Mouse (Mus musculus): ENCODE measurements around the gene Sh3pxd2b.
A peak's percentile ranks its signal among the peaks of the same experiment; 100 is the strongest.

Sh3pxd2b gene

DNA sequence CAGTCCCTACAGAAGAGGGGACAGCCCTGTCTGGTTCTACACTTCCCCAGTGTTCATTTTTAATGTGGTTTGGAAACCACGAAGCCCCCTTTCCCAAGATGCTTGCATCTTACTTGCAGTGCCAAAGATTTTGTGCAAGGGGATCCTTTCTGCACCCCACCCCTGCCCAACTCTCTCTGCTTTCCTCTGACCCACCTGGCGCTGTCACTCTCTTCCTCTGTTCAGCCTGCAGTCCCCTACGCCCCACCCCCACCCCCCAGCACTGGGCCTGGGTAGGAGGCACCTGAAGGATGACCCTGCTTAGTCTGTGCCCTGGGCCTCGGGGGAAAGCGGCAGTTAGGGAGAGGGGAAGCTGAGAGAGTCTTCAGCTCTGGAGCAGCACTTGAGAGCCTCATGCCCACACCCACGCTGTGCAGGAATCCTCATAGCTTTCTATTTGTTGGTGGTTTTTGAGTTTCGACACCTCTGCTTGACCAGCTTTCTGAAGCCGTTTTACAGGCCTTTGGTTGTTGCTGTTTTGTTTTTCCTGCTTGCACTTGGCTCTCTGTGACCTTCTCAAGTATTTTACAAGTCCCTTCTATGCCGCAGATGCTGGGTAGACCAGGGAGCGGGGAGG is 77.5 kb downstream of the Sh3pxd2b start:
- DNase-seq (ENCODE audit: low spot score in 2 of 2) = no peak

- no peak for DNase-seq (ENCODE audit: low spot score in 2 of 2)
Measured at GRCm38 (mm10) chr11:32427537-32427936, 79.9 kb downstream of the Sh3pxd2b start.

DNA sequence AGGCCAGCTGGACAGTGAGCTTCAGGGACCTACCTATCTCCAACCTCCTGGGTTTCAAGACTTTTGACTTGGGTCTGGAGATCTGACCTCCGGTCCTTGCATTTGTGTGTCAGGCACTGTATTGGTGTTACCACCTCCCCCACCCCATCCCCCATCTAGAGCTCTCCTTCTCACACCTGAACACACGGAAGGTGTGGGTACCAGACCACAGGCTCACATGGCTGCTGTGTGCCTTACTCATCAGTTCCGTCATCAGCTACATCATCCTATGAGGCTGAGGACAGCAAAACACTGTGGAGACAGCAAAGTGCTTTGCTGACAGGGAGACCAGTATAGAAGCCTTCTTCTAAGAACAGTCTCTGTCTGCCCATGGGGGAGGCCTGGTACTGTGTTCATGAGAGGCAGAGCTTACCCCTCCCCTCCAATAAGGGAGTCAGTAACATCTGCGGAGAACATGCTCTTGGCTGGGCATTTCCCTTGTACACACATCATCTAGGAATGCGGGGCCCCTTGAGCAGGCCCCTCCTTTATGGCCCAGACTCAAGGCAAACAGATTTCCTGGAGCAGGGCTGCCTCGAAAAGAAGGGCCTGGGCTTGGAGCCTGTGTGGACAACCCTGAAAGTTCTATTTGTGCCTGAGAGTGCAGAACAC is 87.9 kb downstream of the Sh3pxd2b start:
- no peak for DNase-seq (ENCODE audit: low spot score in 2 of 2)

GRCm38 (mm10) chr11:32442576-32442975 is 95.0 kb downstream of the Sh3pxd2b start:
- DNase-seq (ENCODE audit: low spot score in 2 of 2) = no peak

DNA sequence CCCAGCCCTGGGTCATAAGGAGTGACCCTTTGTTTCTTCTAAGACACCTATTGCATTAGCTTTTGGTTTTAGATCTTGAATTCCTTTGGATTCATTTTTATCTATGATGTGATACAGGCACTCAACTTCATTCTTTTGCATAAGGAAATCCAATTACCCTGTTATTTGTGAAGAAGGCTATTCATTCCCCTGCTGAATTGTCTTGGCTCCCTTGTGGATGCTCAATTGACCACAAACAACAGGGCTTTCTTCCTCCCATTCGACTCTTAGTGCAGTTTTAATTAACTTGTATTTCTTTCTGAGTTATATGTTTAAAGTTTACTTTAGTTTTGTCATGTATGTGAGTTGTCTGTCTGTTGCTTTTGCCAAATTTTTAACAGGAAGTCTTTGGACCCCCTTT is 96.6 kb downstream of the Sh3pxd2b start:
- no peak for DNase-seq (ENCODE audit: low spot score in 2 of 2)

- DNase-seq (ENCODE audit: low spot score in 2 of 2) = no peak
Measured at GRCm38 (mm10) chr11:32445135-32445534, 97.5 kb downstream of the Sh3pxd2b start.

- DNase-seq (ENCODE audit: low spot score in 2 of 2) = no peak
Measured at GRCm38 (mm10) chr11:32445637-32446226, 98.1 kb downstream of the Sh3pxd2b start.

DNA sequence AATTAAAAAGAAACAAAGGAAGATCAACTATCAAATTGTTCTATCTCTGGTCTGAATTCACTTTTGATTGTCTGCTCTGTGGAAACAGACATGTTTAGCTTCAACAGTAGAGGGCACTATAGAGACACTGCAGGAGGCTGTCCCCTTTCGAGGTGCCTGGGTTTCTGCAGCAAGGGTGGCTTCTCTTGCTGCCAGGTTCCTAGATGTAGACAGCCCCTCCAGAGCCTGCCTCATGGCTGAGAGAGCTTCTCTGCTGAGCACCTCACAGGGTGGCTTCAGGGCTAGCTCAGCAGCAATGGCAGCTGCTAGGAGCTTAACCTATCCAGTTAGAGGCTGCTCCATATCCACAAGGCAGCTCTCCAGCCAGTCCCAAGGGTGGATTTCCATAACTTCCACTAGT is 102.6 kb downstream of the Sh3pxd2b start:
- DNase-seq (ENCODE audit: low spot score in 2 of 2) = peak in 1 of 2 experiments; percentile 43

DNA sequence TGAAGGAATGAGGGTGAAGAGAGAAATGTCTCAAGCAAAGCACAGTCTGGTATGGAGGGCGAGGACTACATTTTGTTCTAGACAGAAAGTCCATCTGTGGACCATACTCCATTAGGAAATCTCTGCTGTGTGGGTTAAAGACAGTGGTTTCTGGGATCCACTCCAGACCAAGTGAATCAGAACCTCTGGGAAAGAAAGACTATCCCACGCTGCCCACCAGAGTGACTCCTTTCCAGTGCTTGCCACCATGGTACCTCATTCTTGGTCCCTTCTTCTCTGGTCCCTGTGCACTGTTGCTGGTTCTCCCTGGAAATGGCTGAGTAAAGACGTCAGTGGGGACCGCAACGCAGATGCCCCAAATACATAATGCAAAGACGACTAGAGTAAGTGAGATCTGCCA is 103.7 kb downstream of the Sh3pxd2b start:
- DNase-seq (ENCODE audit: low spot score in 2 of 2) = peak in 1 of 2 experiments; percentile 24

DNA sequence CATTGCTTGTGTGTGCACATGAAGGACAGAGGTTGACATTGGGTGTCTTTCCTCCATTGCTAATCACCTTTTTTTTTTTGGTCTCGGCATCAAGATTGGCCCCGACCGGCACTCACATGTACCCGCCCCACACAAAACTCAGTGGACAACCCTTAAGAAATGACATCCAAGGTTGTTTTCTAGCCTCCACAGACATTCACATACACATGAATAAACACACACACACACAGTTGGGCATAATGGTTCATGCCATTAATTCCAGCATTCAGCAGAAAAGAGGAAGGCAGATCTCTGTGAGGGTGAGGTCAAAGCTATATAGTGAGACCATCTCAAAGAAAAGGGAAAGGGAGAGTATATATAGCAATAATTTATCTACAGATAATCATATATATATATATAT is 105.1 kb downstream of the Sh3pxd2b start:
- DNase-seq (ENCODE audit: low spot score in 2 of 2) = no peak

DNA sequence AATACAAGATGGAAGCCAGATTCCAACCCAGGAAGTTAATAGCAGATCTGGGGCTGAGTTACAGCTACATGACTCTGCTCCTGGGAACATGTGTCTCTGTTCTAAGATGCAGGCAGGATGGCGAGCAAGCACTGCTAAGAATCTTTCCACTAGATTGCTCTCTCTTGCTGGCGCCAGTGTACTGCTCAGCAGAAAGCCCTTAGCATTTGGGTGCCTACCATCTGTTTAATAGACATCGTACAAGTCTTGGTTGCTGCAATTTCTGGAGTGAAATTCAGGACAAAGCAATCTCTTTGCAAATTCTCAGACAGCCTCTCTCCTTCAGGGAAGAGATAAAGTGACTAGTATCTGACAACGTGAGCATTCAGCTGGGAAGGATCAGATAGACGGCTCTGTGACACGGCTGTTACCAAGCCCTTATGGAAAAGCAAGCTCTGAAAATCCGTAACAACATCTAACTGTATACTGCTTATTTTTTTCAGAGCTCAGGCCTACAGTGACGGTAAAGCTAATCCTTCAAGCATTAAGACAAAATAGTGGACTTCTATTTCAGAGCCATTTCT is 105.8 kb downstream of the Sh3pxd2b start:
- DNase-seq (ENCODE audit: low spot score in 2 of 2) = peak; percentile 34 to 48

GRCm38 (mm10) chr11:32454231-32454799 is 106.7 kb downstream of the Sh3pxd2b start:
- no peak for DNase-seq (ENCODE audit: low spot score in 2 of 2)

- DNase-seq (ENCODE audit: low spot score in 2 of 2) = peak; percentile 97 to 98
Measured at GRCm38 (mm10) chr11:32454800-32455506, 107.3 kb downstream of the Sh3pxd2b start, which contains the start of gene Ubtd2. Ubtd2 (plus strand) TSS chr11:32455370.

DNA sequence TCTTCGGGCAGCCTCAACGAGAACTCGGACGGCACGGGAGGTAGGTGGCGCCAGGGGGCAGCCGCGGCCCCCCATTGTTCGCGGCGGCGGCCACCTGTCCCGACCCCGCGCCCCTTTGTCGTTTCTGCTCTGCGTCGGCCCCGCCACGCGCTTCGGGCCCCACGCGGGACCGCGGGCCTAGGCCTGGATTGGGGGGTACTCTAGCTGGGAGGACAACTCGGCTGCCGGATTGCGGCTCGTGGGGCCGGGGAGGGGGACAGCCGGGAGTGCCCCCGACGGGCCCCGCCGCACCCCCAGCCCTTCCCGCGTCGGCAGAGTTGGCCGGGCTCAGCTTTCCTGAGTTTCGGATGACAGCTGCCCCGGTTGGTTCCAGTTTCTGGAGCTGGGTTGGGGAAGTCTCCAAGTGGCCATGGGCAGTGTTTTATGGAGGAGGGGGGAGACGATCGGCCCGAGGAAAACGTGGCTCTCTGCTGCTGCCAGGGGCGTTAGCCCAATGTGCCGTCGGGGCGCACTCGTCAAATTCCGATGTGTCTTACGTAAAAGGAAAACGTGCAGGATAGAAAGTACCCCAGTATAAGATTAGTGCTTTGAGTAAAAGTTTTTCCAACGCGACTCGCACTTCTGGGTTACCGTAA is 108.0 kb downstream of the Sh3pxd2b start:
- peak; percentile 8 to 25 for DNase-seq (ENCODE audit: low spot score in 2 of 2)

GRCm38 (mm10) chr11:32456356-32456755 is 108.7 kb downstream of the Sh3pxd2b start:
- DNase-seq (ENCODE audit: low spot score in 2 of 2) = no peak

- no peak for DNase-seq (ENCODE audit: low spot score in 2 of 2)
Measured at GRCm38 (mm10) chr11:32464282-32464681, 116.7 kb downstream of the Sh3pxd2b start.

DNA sequence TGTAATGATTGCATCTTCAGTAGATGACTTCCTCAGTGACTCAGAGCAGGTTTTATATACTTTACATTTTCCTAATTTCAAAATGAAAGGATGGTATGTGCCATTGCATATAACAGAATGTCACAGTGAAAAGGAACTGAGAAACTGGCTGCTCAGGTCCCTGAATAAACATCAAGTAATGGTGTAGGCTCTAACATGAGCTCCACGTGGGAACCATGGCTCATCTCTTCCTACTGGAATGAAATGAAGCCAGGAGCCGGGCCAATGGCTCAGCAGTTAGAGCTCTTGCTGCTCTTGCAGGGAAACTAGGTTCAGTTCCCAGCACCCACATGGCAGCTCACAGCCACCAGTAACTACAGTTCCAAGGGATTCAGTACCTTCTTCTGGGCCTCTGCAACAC is 124.3 kb downstream of the Sh3pxd2b start:
- DNase-seq (ENCODE audit: low spot score in 2 of 2) = peak in 1 of 2 experiments; percentile 21

- DNase-seq (ENCODE audit: low spot score in 2 of 2) = no peak
Measured at GRCm38 (mm10) chr11:32474725-32475124, 127.1 kb downstream of the Sh3pxd2b start.

GRCm38 (mm10) chr11:32475487-32476236 is 128.0 kb downstream of the Sh3pxd2b start:
- no peak for DNase-seq (ENCODE audit: low spot score in 2 of 2)

Data from right cerebral cortex, adult 2 months (tissue).